Mouse (Mus musculus) embryonic facial prominence, embryonic 11.5 days (tissue): ENCODE data around the gene Lrrc30. TPM values are rescaled to one million over a fixed set of nuclear protein-coding genes. Genes with fewer than 3 reads are reported as not detected.

Experiments
- ATAC-seq: fragments of 200-750 bp; cut with Nextera tagmentation; replicated peaks from 2 replicates; pipeline ENCODE4 v1.8.0; 2017; ENCODE audit warnings: low read depth; ENCODE audit not compliant: insufficient number of reproducible peaks, low FRiP score, low TSS enrichment
- DNase-seq: peaks from one replicate; pipeline ENCODE4 v3.0.0-alpha.2; 2015; ENCODE audit warnings: low spot score
- H3K27ac ChIP-seq: fragments of 300-500 bp; sonication (generic); replicated peaks from 2 replicates; pipeline ENCODE4 v1.5.1; 2014; ENCODE audit warnings: mild to moderate bottlenecking, low read depth, low read length, control low read depth
- H3K27me3 ChIP-seq: fragments of 300-500 bp; sonication (generic); 2 replicates; pipeline ENCODE4 v1.6.1; 2014; ENCODE audit warnings: mild to moderate bottlenecking, low read length, moderate library complexity, mixed read lengths; ENCODE audit not compliant: control insufficient read depth, insufficient read depth
- H3K36me3 ChIP-seq: fragments of 300-500 bp; sonication (generic); replicated peaks from 2 replicates; pipeline ENCODE4 v1.6.1; 2014; ENCODE audit warnings: low read depth, mild to moderate bottlenecking, low read length, moderate library complexity, mixed read lengths; ENCODE audit not compliant: control insufficient read depth, insufficient read depth
- H3K4me1 ChIP-seq: fragments of 300-500 bp; sonication (generic); 2 replicates; pipeline ENCODE4 v1.6.1; 2014; ENCODE audit warnings: low read length, mixed read lengths; ENCODE audit not compliant: control insufficient read depth, insufficient read depth
- H3K4me2 ChIP-seq: fragments of 300-500 bp; sonication (generic); 2 replicates; pipeline ENCODE4 v1.6.1; 2014; ENCODE audit warnings: low read depth, mild to moderate bottlenecking, control low read depth, low read length, moderate library complexity
- H3K4me3 ChIP-seq: fragments of 300-500 bp; sonication (generic); 2 replicates; pipeline ENCODE4 v1.5.1; 2014; ENCODE audit warnings: low read depth, low read length, control low read depth
- H3K9ac ChIP-seq: fragments of 300-500 bp; sonication (generic); replicated peaks from 2 replicates; pipeline ENCODE4 v1.6.1; 2014; ENCODE audit warnings: mild to moderate bottlenecking, control low read depth, low read length
- H3K9me3 ChIP-seq: fragments of 300-500 bp; sonication (generic); replicated peaks from 2 replicates; pipeline ENCODE4 v1.6.1; 2016; ENCODE audit warnings: mild to moderate bottlenecking, low read length, inconsistent platforms, mixed read lengths; ENCODE audit not compliant: control insufficient read depth
- WGBS: fragments of 180-500 bp; shearing (Covaris S2); extraction: QIAGEN DNeasy Blood & Tissue Kit; methylation state at CpG from one replicate; pipeline ENCODE4 v1.1.7; 2014; 5-methylcytosine and 5-hydroxymethylcytosine counted together
- polyA plus RNA-seq: library from polyadenylated mRNA; unstranded; fragments of >200 nt; fragmentation: Nextera tagmentation; extraction: Ambion mirVana; gene quantifications from 2 replicates; pipeline ENCODE4 v1.2.1, GENCODE M21; 2014

Lrrc30 gene
- polyA plus RNA-seq, result not detected in 2 replicates

- DNase-seq (no peak), ATAC-seq (peak; percentile 50; the same call in 1 of the 2 replicates)
- 53% methylated on average over 13 of the region's 13 CpGs for WGBS
Measured at GRCm38 (mm10) chr17:67632676-67633339, at the start of gene Lrrc30. Gene Lrrc30, minus strand, starts transcription at chr17:67632723.

GRCm38 (mm10) chr17:67681084-67681483 is 48.6 kb upstream of the Lrrc30 start:
- no peaks in the 10 kb centered on the region for H3K36me3 ChIP-seq
- no peaks in the 10 kb centered on the region for H3K27me3 ChIP-seq
- H3K4me3 ChIP-seq, result no peak overlapping the region
- H3K4me1 ChIP-seq, result no peaks in the 10 kb centered on the region
- no peaks in the 10 kb centered on the region for H3K9me3 ChIP-seq
- H3K27ac ChIP-seq, result no peak overlapping the region
- H3K4me2 ChIP-seq, result no peak overlapping the region
- ATAC-seq (no peak), DNase-seq (no peak)
- WGBS, result 77% methylated on average over 6 of the region's 6 CpGs
- no peak overlapping the region for H3K9ac ChIP-seq

More at GRCm38 (mm10) chr17:67632676-67633339, at the start of gene Lrrc30:
- H3K27me3 ChIP-seq, result no peaks in the 10 kb centered on the region
- H3K9ac ChIP-seq, result no peak within 1 kb of the TSS
- H3K27ac ChIP-seq, result no peak within 1 kb of the TSS
- no peaks in the 10 kb centered on the region for H3K9me3 ChIP-seq
- H3K4me1 ChIP-seq, result no peaks in the 10 kb centered on the region
- no peak within 1 kb of the TSS for H3K4me2 ChIP-seq
- H3K36me3 ChIP-seq, result no peaks in the 10 kb centered on the region
- H3K4me3 ChIP-seq, result no peak within 1 kb of the TSS

- Histone ChIP-seq H3K4me1 (no peaks in the 10 kb centered on the region), H3K27me3 (no peaks in the 10 kb centered on the region), H3K27ac (no peak overlapping the region), H3K4me2 (no peak overlapping the region), H3K4me3 (no peak overlapping the region), H3K9me3 (no peaks in the 10 kb centered on the region), H3K36me3 (no peaks in the 10 kb centered on the region), H3K9ac (no peak overlapping the region)
- no peak for ATAC-seq
- 90% methylated on average over 1 of the region's 1 CpGs for WGBS
- DNase-seq, result no peak
Measured at GRCm38 (mm10) chr17:67678576-67678975, 46.1 kb upstream of the Lrrc30 start.

GRCm38 (mm10) chr17:67667981-67668380 is 35.5 kb upstream of the Lrrc30 start:
- Histone ChIP-seq H3K4me3 (no peak overlapping the region), H3K9me3 (no peaks in the 10 kb centered on the region), H3K4me1 (no peaks in the 10 kb centered on the region), H3K27ac (no peak overlapping the region), H3K27me3 (no peaks in the 10 kb centered on the region), H3K9ac (no peak overlapping the region), H3K36me3 (no peaks in the 10 kb centered on the region), H3K4me2 (no peak overlapping the region)
- no peak for ATAC-seq
- 17% methylated on average over 3 of the region's 3 CpGs for WGBS
- DNase-seq, result peak; percentile 87

- H3K4me3 ChIP-seq, result no peak overlapping the region
- H3K9me3 ChIP-seq, result no peaks in the 10 kb centered on the region
- H3K4me1 ChIP-seq, result no peaks in the 10 kb centered on the region
- H3K4me2 ChIP-seq, result no peak overlapping the region
- no peaks in the 10 kb centered on the region for H3K36me3 ChIP-seq
- ATAC-seq, result no peak
- no peaks in the 10 kb centered on the region for H3K27me3 ChIP-seq
- 63% methylated on average over 5 of the region's 5 CpGs for WGBS
- no peak overlapping the region for H3K27ac ChIP-seq
- no peak for DNase-seq
- no peak overlapping the region for H3K9ac ChIP-seq
Measured at GRCm38 (mm10) chr17:67666981-67667380, 34.5 kb upstream of the Lrrc30 start.

- 77% methylated on average over 3 of the region's 3 CpGs for WGBS
- Histone ChIP-seq H3K9me3 (no peaks in the 10 kb centered on the region), H3K4me3 (no peak overlapping the region), H3K36me3 (no peaks in the 10 kb centered on the region), H3K4me1 (no peaks in the 10 kb centered on the region), H3K4me2 (no peak overlapping the region), H3K9ac (no peak overlapping the region), H3K27ac (no peak overlapping the region), H3K27me3 (no peaks in the 10 kb centered on the region)
- no peak for ATAC-seq
- no peak for DNase-seq
Measured at GRCm38 (mm10) chr17:67664299-67664698, 31.8 kb upstream of the Lrrc30 start.

- H3K4me3 ChIP-seq, result no peak overlapping the region
- no peak overlapping the region for H3K27ac ChIP-seq
- no peaks in the 10 kb centered on the region for H3K36me3 ChIP-seq
- H3K4me1 ChIP-seq, result no peaks in the 10 kb centered on the region
- ATAC-seq (no peak), DNase-seq (peak; percentile 88)
- no peaks in the 10 kb centered on the region for H3K27me3 ChIP-seq
- no peak overlapping the region for H3K4me2 ChIP-seq
- H3K9ac ChIP-seq, result no peak overlapping the region
- WGBS, result 17% methylated on average over 4 of the region's 4 CpGs
- H3K9me3 ChIP-seq, result no peaks in the 10 kb centered on the region
Measured at GRCm38 (mm10) chr17:67651506-67651905, 19.0 kb upstream of the Lrrc30 start.

GRCm38 (mm10) chr17:67641627-67642026 is 9.1 kb upstream of the Lrrc30 start:
- H3K4me3 ChIP-seq, result no peak overlapping the region
- no peaks in the 10 kb centered on the region for H3K27me3 ChIP-seq
- no peak overlapping the region for H3K4me2 ChIP-seq
- H3K27ac ChIP-seq, result no peak overlapping the region
- H3K9ac ChIP-seq, result no peak overlapping the region
- H3K9me3 ChIP-seq, result no peaks in the 10 kb centered on the region
- no peak for DNase-seq
- ATAC-seq, result no peak
- no peaks in the 10 kb centered on the region for H3K4me1 ChIP-seq
- H3K36me3 ChIP-seq, result no peaks in the 10 kb centered on the region
